Mouse (Mus musculus): ENCODE data around the gene Atp6v0d1. TPM values are rescaled to one million over a fixed set of nuclear protein-coding genes. Genes with fewer than 3 reads are reported as not detected.

Gene Atp6v0d1
- total and polyA plus RNA-seq, 3 experiments, result 37.0 to 178 (median 118) TPM

GRCm38 (mm10) chr8:105552032-105552431, 13.8 kb downstream of the Atp6v0d1 start:
- Histone ChIP-seq H3K4me3 (ENCODE audit: low read depth, low read length) (no peak overlapping the region), H3K36me3 (replicated peaks) (peaks cover 51% of the 10 kb centered on the region), H3K9me3 (replicated peaks) (no peaks in the 10 kb centered on the region), H3K27me3 (ENCODE audit: insufficient read depth, low read length) (no peaks in the 10 kb centered on the region), H3K4me1 (ENCODE audit: insufficient read depth, low read depth, low read length) (peaks cover 4% of the 10 kb centered on the region; the same call in 1 of the 2 replicates)
- ATAC-seq (ENCODE audit: extremely low read depth, insufficient number of reproducible peaks, low FRiP score, poor library complexity, severe bottlenecking) (no peak), DNase-seq (ENCODE audit: low spot score) (no peak)
- TF ChIP-seq CTCF (IDR thresholded peaks at IDR 0.05; ENCODE audit: low read depth, low read length) (no peak), GATA2 (IDR thresholded peaks at IDR 0.05; ENCODE audit: borderline replicate concordance, low read depth, low read length) (no peak), TAL1 (conservative IDR thresholded peaks at IDR 0.05; ENCODE audit: low read depth, low read length) (no peak), POLR2AphosphoS5 (IDR thresholded peaks at IDR 0.05; ENCODE audit: insufficient replicate concordance, low read depth, low read length) (no peak), GATA1 (IDR thresholded peaks at IDR 0.05; ENCODE audit: borderline replicate concordance, low read length) (no peak)

DNA sequence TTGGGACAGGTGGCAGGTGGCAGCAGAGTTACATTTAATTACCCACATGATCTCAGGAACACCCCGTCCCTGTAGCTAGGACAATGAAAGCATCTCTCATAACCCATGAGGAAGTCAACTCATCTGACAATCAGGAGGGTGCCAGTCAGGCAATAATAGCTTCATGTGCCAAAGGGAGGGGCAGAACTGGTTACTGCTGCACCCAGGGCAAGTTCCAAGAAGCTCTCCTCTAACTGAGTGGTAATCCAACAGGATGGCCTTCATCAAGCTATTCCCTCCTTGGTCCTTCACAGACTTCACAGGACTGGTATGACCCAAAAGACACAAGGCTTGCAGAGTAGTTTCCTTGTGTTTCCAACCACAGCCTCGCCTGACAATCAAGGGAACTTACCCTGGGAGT, 15.8 kb downstream of the Atp6v0d1 start:
- H3K36me3 ChIP-seq (replicated peaks), result peaks cover 65% of the 10 kb centered on the region
- no peak overlapping the region for H3K4me3 ChIP-seq (ENCODE audit: low read depth, low read length)
- ATAC-seq (ENCODE audit: extremely low read depth, insufficient number of reproducible peaks, low FRiP score, poor library complexity, severe bottlenecking) (no peak), DNase-seq (ENCODE audit: low spot score) (no peak)
- H3K4me1 ChIP-seq (ENCODE audit: insufficient read depth, low read depth, low read length), result peaks cover 7% of the 10 kb centered on the region
- no peaks in the 10 kb centered on the region for H3K9me3 ChIP-seq (replicated peaks)
- no peaks in the 10 kb centered on the region for H3K27me3 ChIP-seq (ENCODE audit: insufficient read depth, low read length)
- TF ChIP-seq CTCF (IDR thresholded peaks at IDR 0.05; ENCODE audit: low read depth, low read length) (no peak), GATA2 (IDR thresholded peaks at IDR 0.05; ENCODE audit: borderline replicate concordance, low read depth, low read length) (no peak), TAL1 (conservative IDR thresholded peaks at IDR 0.05; ENCODE audit: low read depth, low read length) (no peak), GATA1 (IDR thresholded peaks at IDR 0.05; ENCODE audit: borderline replicate concordance, low read length) (no peak), POLR2AphosphoS5 (IDR thresholded peaks at IDR 0.05; ENCODE audit: insufficient replicate concordance, low read depth, low read length) (no peak)

DNA sequence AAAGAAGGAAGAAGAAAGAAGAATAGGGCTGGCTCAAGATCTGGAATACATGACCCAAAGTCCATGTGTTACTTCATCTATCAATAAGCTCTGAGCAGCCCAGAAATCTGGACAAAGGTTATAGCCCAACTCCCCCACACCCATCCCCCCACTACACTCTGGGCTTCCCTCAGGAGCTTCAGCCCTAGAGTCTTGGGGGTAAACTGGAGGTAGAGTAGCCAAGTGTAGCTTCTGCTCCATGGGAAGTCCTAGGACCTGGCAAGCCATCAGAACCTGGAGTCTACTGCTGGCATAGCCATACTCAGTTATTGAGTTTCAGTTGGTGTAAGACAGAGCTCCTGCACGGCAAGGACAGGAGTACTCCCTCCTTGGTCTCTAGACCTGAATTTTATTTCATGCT, 16.3 kb downstream of the Atp6v0d1 start:
- no peak overlapping the region for H3K4me3 ChIP-seq (ENCODE audit: low read depth, low read length)
- ATAC-seq (ENCODE audit: extremely low read depth, insufficient number of reproducible peaks, low FRiP score, poor library complexity, severe bottlenecking) (no peak), DNase-seq (ENCODE audit: low spot score) (no peak)
- H3K9me3 ChIP-seq (replicated peaks), result no peaks in the 10 kb centered on the region
- TF ChIP-seq GATA1 (IDR thresholded peaks at IDR 0.05; ENCODE audit: borderline replicate concordance, low read length), result no peak
- no peak for TF ChIP-seq CTCF (IDR thresholded peaks at IDR 0.05; ENCODE audit: low read depth, low read length)
- TF ChIP-seq POLR2AphosphoS5 (IDR thresholded peaks at IDR 0.05; ENCODE audit: insufficient replicate concordance, low read depth, low read length), result no peak
- H3K27me3 ChIP-seq (ENCODE audit: insufficient read depth, low read length), result no peaks in the 10 kb centered on the region
- peaks cover 11% of the 10 kb centered on the region for H3K4me1 ChIP-seq (ENCODE audit: insufficient read depth, low read depth, low read length)
- H3K36me3 ChIP-seq (replicated peaks), result peaks cover 69% of the 10 kb centered on the region

DNA sequence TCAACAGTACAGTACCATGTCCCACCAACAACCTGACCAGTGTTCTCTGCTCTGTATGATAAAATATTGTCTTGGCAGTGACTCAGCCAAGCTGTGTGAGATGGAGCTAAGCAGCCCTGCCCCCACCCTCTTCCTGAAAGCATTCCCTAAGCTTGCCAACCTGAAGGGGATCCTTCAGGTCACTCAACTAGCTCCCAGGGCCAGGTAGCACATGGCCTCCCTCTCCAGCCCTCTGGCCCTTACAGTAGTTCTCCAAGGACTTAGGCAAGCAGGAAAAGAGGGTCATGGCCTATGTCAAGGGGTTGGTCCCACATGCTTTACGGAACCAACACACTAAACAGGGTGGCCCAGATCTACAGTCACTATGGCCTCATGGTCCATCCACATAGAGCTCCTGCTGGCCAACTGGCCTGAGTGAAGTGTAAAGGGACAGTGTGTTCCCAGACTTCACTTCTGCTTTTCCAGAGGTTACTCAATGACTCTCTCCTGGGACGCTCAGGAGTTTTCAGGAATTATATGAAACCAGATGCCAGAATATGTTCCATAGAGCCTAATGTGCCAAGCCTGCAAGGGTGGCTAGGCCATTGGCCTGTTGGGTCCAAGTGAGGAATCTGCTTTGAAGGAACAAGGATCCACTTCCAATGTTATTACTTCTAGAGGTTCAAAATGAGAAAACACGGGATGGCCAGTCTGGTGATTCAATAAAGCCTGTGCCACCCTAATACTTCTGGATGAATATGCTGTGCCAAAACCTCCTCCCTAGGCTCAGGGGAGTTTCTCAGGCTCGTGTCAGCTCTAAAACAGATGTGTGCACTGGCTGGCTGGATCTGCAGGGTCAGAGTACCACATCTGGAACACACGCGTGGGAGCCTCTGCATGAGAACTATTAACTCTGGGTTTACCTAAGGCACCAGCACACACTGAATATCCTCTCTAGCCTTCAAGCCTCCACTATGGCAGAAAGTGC, 19.2 kb downstream of the Atp6v0d1 start:
- DNase-seq (ENCODE audit: low spot score) (no peak), ATAC-seq (ENCODE audit: extremely low read depth, insufficient number of reproducible peaks, low FRiP score, poor library complexity, severe bottlenecking) (no peak)
- H3K36me3 ChIP-seq (replicated peaks), result peaks cover 60% of the 10 kb centered on the region
- peaks cover 36% of the 10 kb centered on the region for H3K4me1 ChIP-seq (ENCODE audit: insufficient read depth, low read depth, low read length)
- H3K27me3 ChIP-seq (ENCODE audit: insufficient read depth, low read length), result no peaks in the 10 kb centered on the region
- H3K9me3 ChIP-seq (replicated peaks), result no peaks in the 10 kb centered on the region
- H3K4me3 ChIP-seq (ENCODE audit: low read depth, low read length), result no peak overlapping the region
- no peak for TF ChIP-seq POLR2AphosphoS5 (IDR thresholded peaks at IDR 0.05; ENCODE audit: insufficient replicate concordance, low read depth, low read length)
- no peak for TF ChIP-seq GATA2 (IDR thresholded peaks at IDR 0.05; ENCODE audit: borderline replicate concordance, low read depth, low read length)

DNA sequence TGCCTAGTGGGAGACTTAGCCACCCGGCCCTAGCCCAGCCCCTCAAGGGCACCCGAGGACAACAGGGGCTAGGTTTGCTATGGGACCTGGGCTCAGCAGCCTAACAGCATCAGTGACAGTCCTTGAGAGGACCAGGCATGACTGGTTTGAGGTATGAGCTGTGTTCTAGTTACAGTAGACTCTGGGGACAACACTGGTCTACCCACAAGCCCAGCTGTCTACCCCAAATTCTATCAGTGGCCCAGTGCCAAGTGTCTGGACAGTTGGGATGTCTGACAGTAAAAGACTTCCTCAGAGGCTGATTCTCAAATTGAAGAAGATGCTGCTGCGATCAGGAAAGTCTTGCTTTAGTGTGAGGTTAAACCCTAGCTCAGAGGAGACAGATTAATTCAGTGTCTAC, 20.6 kb downstream of the Atp6v0d1 start:
- peaks cover 58% of the 10 kb centered on the region for H3K36me3 ChIP-seq (replicated peaks)
- H3K27me3 ChIP-seq (ENCODE audit: insufficient read depth, low read length), result no peaks in the 10 kb centered on the region
- peaks cover 42% of the 10 kb centered on the region for H3K4me1 ChIP-seq (ENCODE audit: insufficient read depth, low read depth, low read length)
- no peak overlapping the region for H3K4me3 ChIP-seq (ENCODE audit: low read depth, low read length)
- no peaks in the 10 kb centered on the region for H3K9me3 ChIP-seq (replicated peaks)
- TF ChIP-seq POLR2AphosphoS5 (IDR thresholded peaks at IDR 0.05; ENCODE audit: insufficient replicate concordance, low read depth, low read length), result no peak
- TF ChIP-seq TAL1 (conservative IDR thresholded peaks at IDR 0.05; ENCODE audit: low read depth, low read length), result no peak
- TF ChIP-seq GATA1 (IDR thresholded peaks at IDR 0.05; ENCODE audit: borderline replicate concordance, low read length), result no peak
- TF ChIP-seq GATA2 (IDR thresholded peaks at IDR 0.05; ENCODE audit: borderline replicate concordance, low read depth, low read length), result no peak
- no peak for TF ChIP-seq CTCF (IDR thresholded peaks at IDR 0.05; ENCODE audit: low read depth, low read length)
- DNase-seq (ENCODE audit: low spot score), result no peak
- no peak for ATAC-seq (ENCODE audit: extremely low read depth, insufficient number of reproducible peaks, low FRiP score, poor library complexity, severe bottlenecking)

DNA sequence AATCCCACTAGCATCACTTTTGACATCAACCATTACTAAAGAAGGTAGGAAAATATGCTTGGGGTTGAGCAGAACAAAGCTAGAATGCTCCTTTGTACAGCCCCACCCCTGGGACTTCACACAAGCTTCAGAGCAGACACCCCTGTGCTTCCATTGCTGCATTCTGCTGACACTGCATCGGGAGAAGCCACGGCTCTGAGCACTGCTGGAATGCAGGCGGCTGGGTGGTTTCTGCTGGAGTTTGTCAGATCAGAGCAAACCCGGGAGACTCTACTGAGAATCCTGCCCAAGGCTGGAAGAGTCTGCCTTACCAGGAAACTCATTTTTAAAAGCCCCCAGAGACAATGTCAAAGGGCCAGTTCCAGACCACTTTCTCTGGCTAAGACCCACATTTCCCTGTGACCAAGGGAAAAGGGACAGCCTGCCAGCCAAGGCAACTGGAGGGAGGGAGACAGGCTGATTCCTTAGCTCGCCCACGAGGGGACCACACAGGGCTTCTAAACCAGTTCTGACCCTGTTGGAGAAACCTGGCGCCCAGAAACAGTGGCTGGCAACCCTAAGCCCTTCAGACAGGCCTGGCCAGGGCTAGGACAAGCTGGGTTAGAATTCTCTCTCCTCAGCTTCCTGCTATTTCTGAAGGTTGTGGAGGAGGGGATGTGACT, 21.2 kb downstream of the Atp6v0d1 start:
- peaks cover 52% of the 10 kb centered on the region for H3K36me3 ChIP-seq (replicated peaks)
- no peak for DNase-seq (ENCODE audit: low spot score)
- TF ChIP-seq TAL1 (conservative IDR thresholded peaks at IDR 0.05; ENCODE audit: low read depth, low read length) (no peak), CTCF (IDR thresholded peaks at IDR 0.05; ENCODE audit: low read depth, low read length) (no peak), POLR2AphosphoS5 (IDR thresholded peaks at IDR 0.05; ENCODE audit: insufficient replicate concordance, low read depth, low read length) (no peak), GATA1 (IDR thresholded peaks at IDR 0.05; ENCODE audit: borderline replicate concordance, low read length) (no peak), GATA2 (IDR thresholded peaks at IDR 0.05; ENCODE audit: borderline replicate concordance, low read depth, low read length) (no peak)
- no peaks in the 10 kb centered on the region for H3K9me3 ChIP-seq (replicated peaks)
- no peak for ATAC-seq (ENCODE audit: extremely low read depth, insufficient number of reproducible peaks, low FRiP score, poor library complexity, severe bottlenecking)
- H3K4me1 ChIP-seq (ENCODE audit: insufficient read depth, low read depth, low read length), result peaks cover 42% of the 10 kb centered on the region
- H3K4me3 ChIP-seq (ENCODE audit: low read depth, low read length), result no peak overlapping the region
- no peaks in the 10 kb centered on the region for H3K27me3 ChIP-seq (ENCODE audit: insufficient read depth, low read length)

Measured in G1E (cell line).